Mouse (Mus musculus) spleen, postnatal 36 days (tissue): ENCODE data around the gene Rptor.
A peak's percentile ranks its signal among the peaks of the same experiment; 100 is the strongest.

Experiments used
- DNase-seq, 2 experiments: peaks; one replicate each; pipeline ENCODE4 v3.0.0; 2022; ENCODE audit warnings: low spot score in 2 of 2, mixed read lengths in 1 of 2

The Rptor gene

GRCm38 (mm10) chr11:119650456-119650855 is 47.8 kb downstream of the Rptor start:
- DNase-seq = no peak

GRCm38 (mm10) chr11:119653336-119653735 is 50.6 kb downstream of the Rptor start:
- DNase-seq = no peak

- DNase-seq = no peak
These were observed 54.8 kb downstream of the Rptor start for GRCm38 (mm10) chr11:119657534-119657933.

- no peak for DNase-seq
These were observed 56.6 kb downstream of the Rptor start for GRCm38 (mm10) chr11:119659296-119659695.

GRCm38 (mm10) chr11:119661479-119661878 is 58.8 kb downstream of the Rptor start:
- peak in 1 of 2 experiments; percentile 12 for DNase-seq

GRCm38 (mm10) chr11:119663876-119664275 is 61.2 kb downstream of the Rptor start:
- no peak for DNase-seq

GRCm38 (mm10) chr11:119664678-119665307 is 62.1 kb downstream of the Rptor start:
- DNase-seq = no peak

- no peak for DNase-seq
These were observed 62.6 kb downstream of the Rptor start for GRCm38 (mm10) chr11:119665308-119665702.

- no peak for DNase-seq
These were observed 63.9 kb downstream of the Rptor start for GRCm38 (mm10) chr11:119666567-119667108.

- peak; percentile 74 to 76 for DNase-seq
These were observed 68.3 kb downstream of the Rptor start for GRCm38 (mm10) chr11:119670690-119671666.

GRCm38 (mm10) chr11:119672041-119672440 is 69.3 kb downstream of the Rptor start:
- no peak for DNase-seq

- DNase-seq = no peak
These were observed 70.1 kb downstream of the Rptor start for GRCm38 (mm10) chr11:119672775-119673174.

GRCm38 (mm10) chr11:119674835-119675234 is 72.1 kb downstream of the Rptor start:
- DNase-seq = no peak

- no peak for DNase-seq
These were observed 72.8 kb downstream of the Rptor start for GRCm38 (mm10) chr11:119675546-119675945.

GRCm38 (mm10) chr11:119676751-119677411 is 74.2 kb downstream of the Rptor start:
- no peak for DNase-seq

- DNase-seq = no peak
These were observed 75.7 kb downstream of the Rptor start for GRCm38 (mm10) chr11:119678427-119678826.

GRCm38 (mm10) chr11:119680735-119681134 is 78.0 kb downstream of the Rptor start:
- DNase-seq = no peak

GRCm38 (mm10) chr11:119682285-119682684 is 79.6 kb downstream of the Rptor start:
- no peak for DNase-seq

GRCm38 (mm10) chr11:119683796-119684195 is 81.1 kb downstream of the Rptor start:
- no peak for DNase-seq

GRCm38 (mm10) chr11:119685477-119685876 is 82.8 kb downstream of the Rptor start:
- peak in 1 of 2 experiments; percentile 8 for DNase-seq

GRCm38 (mm10) chr11:119685910-119686659 is 83.4 kb downstream of the Rptor start:
- DNase-seq = no peak
